Mouse (Mus musculus) central nervous system, embryonic 11.5 days (tissue): ENCODE results near the gene Cpa1. TPM values are rescaled to one million over a fixed set of nuclear protein-coding genes. Genes with fewer than 3 reads are reported as not detected.

ENCODE experiments used
- polyA plus RNA-seq: library from polyadenylated mRNA; depleted of rRNA; stranded (reverse); fragments of >200 nt; gene quantifications from 2 replicates; pipeline ENCODE4 v1.2.3, GENCODE M21; 2012; rRNA removed

Gene Cpa1
- 0.30 and 0.78 TPM in 2 replicates for polyA plus RNA-seq

GRCm38 (mm10) chr6:30638674-30639268 lies at the start of gene Cpa1:
Gene Cpa1 (plus strand): TSS chr6:30639218.

DNA sequence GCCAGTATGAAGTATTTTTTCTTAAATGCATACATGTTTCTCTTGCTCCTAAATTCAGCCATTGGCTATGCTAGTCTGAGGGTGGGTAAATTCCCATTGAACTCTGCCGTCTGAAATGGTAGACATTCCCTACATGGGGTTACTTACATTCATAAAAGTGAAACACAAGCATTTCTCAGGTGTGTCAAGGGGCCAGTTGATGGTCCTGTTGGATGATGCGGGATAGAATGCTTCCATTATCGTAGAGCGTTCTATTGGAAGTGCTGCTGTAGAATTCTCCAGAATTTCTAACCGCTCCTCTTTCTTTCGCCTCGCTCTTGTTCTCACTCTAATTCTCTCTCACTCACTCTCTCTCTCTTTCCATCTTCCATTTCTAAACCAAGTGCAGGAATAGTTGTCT lies 28.3 kb upstream of the Cpa1 start, which contains the start of gene Cpa5:
Cpa5 (plus strand) TSS at position 301 of the 400 bp plus-strand sequence.

DNA sequence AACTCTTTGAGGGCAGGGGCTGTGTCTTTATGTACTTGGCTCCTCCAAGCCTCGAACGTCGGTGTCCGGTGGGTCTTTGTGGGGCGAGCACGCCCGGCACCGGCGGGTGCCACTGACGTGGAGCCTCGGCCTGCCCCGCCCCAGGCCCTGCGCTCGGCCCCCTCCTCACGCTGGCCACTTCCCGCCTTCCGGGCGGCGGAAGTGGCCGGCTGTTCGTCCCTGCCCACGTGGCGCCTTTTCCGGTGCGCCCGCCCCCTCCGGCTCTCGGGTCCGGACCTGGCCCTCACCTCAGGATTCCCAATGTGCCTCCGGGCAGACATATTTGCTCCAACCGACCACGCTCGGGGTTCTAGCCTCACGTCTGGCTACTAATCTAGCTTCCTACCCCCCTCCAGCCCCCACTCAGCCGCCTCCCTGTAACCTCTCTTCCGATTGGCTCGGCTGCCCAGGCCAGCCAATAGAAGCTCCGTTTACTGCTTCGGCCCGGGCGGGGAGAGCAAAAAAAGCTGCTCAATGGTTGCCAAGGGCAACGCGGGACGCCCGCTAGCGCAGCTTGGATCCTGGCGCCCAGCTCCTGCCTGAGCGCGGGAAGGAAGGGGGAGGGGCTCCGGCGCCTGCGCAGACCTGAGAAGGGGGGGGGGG lies 54.5 kb downstream of the Cpa1 start, which contains the start of gene Cep41:
Cep41 (minus strand) TSS at position 400 of the 642 bp plus-strand sequence.

Other genes starting within 250 kb of the Cpa1 start
- gene Zc3hc1, start 248.2 kb upstream of the Cpa1 start, polyA plus RNA-seq = 40.0 and 42.0 TPM in 2 replicates
- gene Klhdc10, start 237.3 kb upstream of the Cpa1 start, polyA plus RNA-seq = 54.3 and 92.8 TPM in 2 replicates
- 25.4 and 53.3 TPM in 2 replicates for gene Tmem209, start 129.4 kb upstream of the Cpa1 start, polyA plus RNA-seq
- gene Ssmem1, start 129.4 kb upstream of the Cpa1 start, polyA plus RNA-seq = 0.22 and 0.26 TPM in 2 replicates
- 4.7 and 10.7 TPM in 2 replicates for gene Cpa2, start 97.6 kb upstream of the Cpa1 start, polyA plus RNA-seq
- gene Cpa4, start 70.8 kb upstream of the Cpa1 start, polyA plus RNA-seq = 1.2 and 2.8 TPM in 2 replicates
- 0.14 and 0.39 TPM in 2 replicates for gene Cpa5, start 28.2 kb upstream of the Cpa1 start, polyA plus RNA-seq
- 24.7 and 25.8 TPM in 2 replicates for gene Cep41, start 54.5 kb downstream of the Cpa1 start, polyA plus RNA-seq
- 789 and 1,460 TPM in 2 replicates for gene Mest, start 84.3 kb downstream of the Cpa1 start, polyA plus RNA-seq